Mouse (Mus musculus): ENCODE data around the gene Gjb1.

DNA sequence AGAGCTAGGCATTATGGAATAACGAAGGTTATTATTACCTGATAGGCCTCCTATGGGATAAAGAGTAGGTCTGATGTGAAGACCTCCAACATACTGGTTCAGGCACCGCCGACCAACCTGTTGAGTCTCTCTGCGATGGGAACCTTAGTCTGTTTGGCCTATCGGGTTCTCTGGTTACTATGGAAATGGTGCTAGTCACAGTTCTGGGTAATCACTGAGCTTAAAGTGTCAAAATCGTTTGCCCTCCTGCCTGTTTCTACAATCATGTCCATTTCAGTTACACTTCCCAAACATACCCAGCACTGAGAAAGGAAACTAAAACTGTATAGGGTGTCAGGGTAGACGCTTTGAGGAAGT, 52.6 kb downstream of the Gjb1 start:
- TF ChIP-seq CTCF (IDR thresholded peaks at IDR 0.05; ENCODE audit: low read depth) (no peak), EP300 (optimal IDR thresholded peaks at IDR 0.05) (no peak)

All from stomach, postnatal 0 days (tissue).